Mouse (Mus musculus): ENCODE measurements around the gene Pxdn. TPM values are rescaled to one million over a fixed set of nuclear protein-coding genes. Genes with fewer than 3 reads are reported as not detected.

Gene Pxdn
- polyA plus RNA-seq, 2 experiments: 3.0 to 3.2 TPM

- no peak for TF ChIP-seq EP300 (IDR thresholded peaks at IDR 0.05; ENCODE audit: low read depth)
- no peak for TF ChIP-seq CTCF (IDR thresholded peaks at IDR 0.05; ENCODE audit: low read depth)
- H3K27ac ChIP-seq: no peak overlapping the region
- H3K9me3 ChIP-seq (ENCODE audit: control insufficient read depth, low read length): no peaks in the 10 kb centered on the region
- no peak overlapping the region for H3K4me3 ChIP-seq (ENCODE audit: insufficient read depth in 1 of 2, low read depth in 2 of 2, low read length in 2 of 2)
- no peaks in the 10 kb centered on the region for H3K36me3 ChIP-seq (replicated peaks; ENCODE audit: control insufficient read depth, insufficient read depth, low read depth)
- no peak overlapping the region for H3K9ac ChIP-seq (replicated peaks)
- DNase-seq (ENCODE audit: low read depth in 3 of 3, low spot score in 3 of 3) (no peak), ATAC-seq (ENCODE audit: insufficient read depth) (no peak)
- no peaks in the 10 kb centered on the region for H3K27me3 ChIP-seq (ENCODE audit: control insufficient read depth, insufficient read depth, low read length)
- H3K4me1 ChIP-seq (replicated peaks; ENCODE audit: control insufficient read depth in 2 of 2, insufficient read depth in 2 of 2, low read length in 1 of 2): no peaks in the 10 kb centered on the region
- 42% methylated on average over 6 of the region's 6 CpGs for WGBS (ENCODE audit: insufficient replicate concordance)
- H3K4me2 ChIP-seq (ENCODE audit: low read depth): no peak overlapping the region
These were observed 120.6 kb downstream of the Pxdn start for GRCm38 (mm10) chr12:30058044-30058443.

DNA sequence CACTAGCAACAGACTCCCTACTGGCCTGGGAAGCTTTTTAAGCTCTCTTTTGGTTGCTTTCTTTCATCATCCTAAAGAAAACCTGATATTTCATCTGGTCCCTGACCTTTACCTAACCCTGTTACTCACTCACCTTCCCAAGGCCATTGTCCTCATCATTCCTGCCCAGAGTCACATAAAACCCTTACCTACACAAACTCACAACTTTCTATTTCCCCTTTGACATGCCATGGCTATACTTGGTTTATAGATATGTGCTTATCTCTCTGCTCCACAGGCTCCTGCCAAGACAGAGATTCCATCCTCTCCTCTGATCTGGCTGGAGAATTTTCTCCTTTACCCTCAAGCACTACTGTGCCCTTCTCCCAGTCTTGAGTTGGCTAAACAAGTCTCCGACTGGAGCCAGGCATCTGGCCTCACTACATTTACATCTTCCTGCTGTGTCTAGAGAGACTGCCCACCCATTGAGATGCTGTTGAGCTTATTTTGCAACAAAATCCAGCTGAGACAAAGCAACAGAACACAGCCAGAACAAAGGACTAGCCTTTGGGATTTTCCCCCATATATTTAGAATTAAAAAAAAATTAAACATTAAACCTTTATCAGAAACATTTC lies 124.2 kb downstream of the Pxdn start:
- Histone ChIP-seq H3K9me3 (ENCODE audit: control insufficient read depth, low read length) (no peaks in the 10 kb centered on the region), H3K36me3 (replicated peaks; ENCODE audit: control insufficient read depth, insufficient read depth, low read depth) (no peaks in the 10 kb centered on the region), H3K4me2 (ENCODE audit: low read depth) (no peak overlapping the region), H3K27ac (no peak overlapping the region), H3K4me1 (replicated peaks; ENCODE audit: control insufficient read depth in 2 of 2, insufficient read depth in 2 of 2, low read length in 1 of 2) (no peaks in the 10 kb centered on the region), H3K4me3 (ENCODE audit: insufficient read depth in 1 of 2, low read depth in 2 of 2, low read length in 2 of 2) (no peak overlapping the region), H3K9ac (replicated peaks) (no peak overlapping the region), H3K27me3 (ENCODE audit: control insufficient read depth, insufficient read depth, low read length) (no peaks in the 10 kb centered on the region)
- WGBS (ENCODE audit: insufficient replicate concordance): 41% methylated on average over 1 of the region's 1 CpGs
- no peak for TF ChIP-seq EP300 (IDR thresholded peaks at IDR 0.05; ENCODE audit: low read depth)
- TF ChIP-seq CTCF (IDR thresholded peaks at IDR 0.05; ENCODE audit: low read depth): no peak
- DNase-seq (ENCODE audit: low read depth in 3 of 3, low spot score in 3 of 3) (no peak), ATAC-seq (ENCODE audit: insufficient read depth) (no peak)

DNA sequence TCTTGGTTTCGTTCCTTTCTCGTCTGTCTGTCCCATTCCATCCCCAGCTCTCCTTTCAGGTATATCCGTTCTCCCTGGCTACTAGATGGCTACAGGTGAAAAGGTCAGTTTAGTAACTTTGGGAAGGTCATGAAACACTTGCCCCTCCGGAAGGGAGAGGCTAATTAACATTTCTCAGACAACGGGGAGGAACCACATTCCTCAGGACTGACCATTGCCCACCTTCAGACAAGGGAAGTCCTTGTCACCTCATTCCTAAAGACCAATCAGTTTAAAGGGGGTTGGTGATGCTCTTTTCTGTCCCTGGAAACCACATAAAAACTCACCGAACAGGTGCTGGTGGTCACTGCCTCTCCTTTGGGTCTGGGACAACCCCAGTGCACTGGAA lies 124.7 kb downstream of the Pxdn start:
- Histone ChIP-seq H3K4me3 (ENCODE audit: insufficient read depth in 1 of 2, low read depth in 2 of 2, low read length in 2 of 2) (no peak overlapping the region), H3K9me3 (ENCODE audit: control insufficient read depth, low read length) (no peaks in the 10 kb centered on the region), H3K27ac (no peak overlapping the region), H3K9ac (replicated peaks) (no peak overlapping the region), H3K36me3 (replicated peaks; ENCODE audit: control insufficient read depth, insufficient read depth, low read depth) (no peaks in the 10 kb centered on the region), H3K27me3 (ENCODE audit: control insufficient read depth, insufficient read depth, low read length) (no peaks in the 10 kb centered on the region), H3K4me2 (ENCODE audit: low read depth) (no peak overlapping the region), H3K4me1 (replicated peaks; ENCODE audit: control insufficient read depth in 2 of 2, insufficient read depth in 2 of 2, low read length in 1 of 2) (no peaks in the 10 kb centered on the region)
- no peak for DNase-seq (ENCODE audit: low read depth in 3 of 3, low spot score in 3 of 3)
- TF ChIP-seq EP300 (IDR thresholded peaks at IDR 0.05; ENCODE audit: low read depth) (no peak), CTCF (IDR thresholded peaks at IDR 0.05; ENCODE audit: low read depth) (no peak)
- no peak for ATAC-seq (ENCODE audit: insufficient read depth)
- WGBS (ENCODE audit: insufficient replicate concordance): 37% methylated on average over 6 of the region's 6 CpGs

Other genes starting within 250 kb of the Pxdn start
- not detected in 2 replicates for gene Tpo, start 195.0 kb downstream of the Pxdn start, polyA plus RNA-seq (2012; rRNA removed)
- gene Tpo, start 195.0 kb downstream of the Pxdn start, polyA plus RNA-seq (2014; fragmentation: Nextera tagmentation; extraction: Ambion mirVana): not detected in 2 replicates

Measured in liver, embryonic 14.5 days (tissue).